8 mouse cellular contexts compared by ENCODE assay signal in genomic region chr17:34123518-34123917, GRCm38 (mm10). TPM values are rescaled to one million over a fixed set of nuclear protein-coding genes. Genes with fewer than 3 reads are reported as not detected.
DNase-seq lines count a peak whose midpoint lies in the region; ATAC-seq and TF ChIP-seq lines count a peak whose summit lies in the region.

No protein-coding gene starts in this region.

- WGBS in heart, embryonic 10.5 days, result 4% methylated on average over 2 of the region's 2 CpGs
- WGBS in liver, adult 2 months, result 6% methylated on average over 2 of the region's 2 CpGs
- WGBS in neural tube, embryonic 15.5 days, result 5% methylated on average over 2 of the region's 2 CpGs

- ATAC-seq in neural tube, embryonic 15.5 days (ENCODE audit: low FRiP score), result no peak

- TF ChIP-seq POLR2A in liver, adult 2 months (IDR thresholded peaks at IDR 0.05; ENCODE audit: extremely low read depth, insufficient read depth, low read length), result no peak

- H3K4me2 ChIP-seq in neural tube, embryonic 15.5 days, result peak overlapping the region; percentile 89

- peak overlapping the region; percentile 83 for H3K4me3 ChIP-seq in heart, embryonic 10.5 days
- no peak overlapping the region for H3K4me3 ChIP-seq in liver, adult 2 months (ENCODE audit: insufficient read depth, low read depth, low read length)
- H3K4me3 ChIP-seq in neural tube, embryonic 15.5 days (replicated peaks), result peak overlapping the region; percentile 82

- peak overlapping the region; percentile 98 for H3K27ac ChIP-seq in heart, embryonic 10.5 days
- H3K27ac ChIP-seq in liver, adult 2 months (replicated peaks; ENCODE audit: insufficient read depth, low read depth, low read length), result 0 out of 2 replicates have a peak overlapping the region, but pooled peaks have one; percentile 14
- H3K27ac ChIP-seq in neural tube, embryonic 15.5 days (replicated peaks), result peak overlapping the region; percentile 100

- H3K27me3 ChIP-seq in heart, embryonic 10.5 days (ENCODE audit: insufficient read depth, poor library complexity, severe bottlenecking), result no peaks in the 10 kb centered on the region
- H3K27me3 ChIP-seq in liver, adult 2 months (ENCODE audit: control insufficient read depth, insufficient read depth, low read length), result no peaks in the 10 kb centered on the region
- H3K27me3 ChIP-seq in neural tube, embryonic 15.5 days (replicated peaks), result no peaks in the 10 kb centered on the region

- peak; percentile 58 to 62 for DNase-seq in heart, adult 18-20 months
- DNase-seq in heart, postnatal 25 days (ENCODE audit: low spot score), result no peak
- DNase-seq in R1 (ENCODE audit: low read depth, low spot score), result peak; percentile 86
- peak; percentile 87 for DNase-seq in heart, embryonic 10.5 days (ENCODE audit: low spot score)
- no peak for DNase-seq in liver, adult 2 months (ENCODE audit: extremely low read depth, low read depth, low spot score)
- DNase-seq in adrenal gland, postnatal 36 days, result no peak
- no peak for DNase-seq in spleen, postnatal 36 days (ENCODE audit: low spot score in 2 of 2)

- no peaks in the 10 kb centered on the region for H3K9me3 ChIP-seq in heart, embryonic 10.5 days
- H3K9me3 ChIP-seq in neural tube, embryonic 15.5 days (replicated peaks), result no peaks in the 10 kb centered on the region

- H3K79me2 ChIP-seq in liver, adult 2 months (ENCODE audit: control insufficient read depth, insufficient read depth, low read length), result peaks cover 11% of the 10 kb centered on the region

- peaks cover 32% of the 10 kb centered on the region for H3K4me1 ChIP-seq in heart, embryonic 10.5 days
- peaks cover 13% of the 10 kb centered on the region for H3K4me1 ChIP-seq in liver, adult 2 months (ENCODE audit: control insufficient read depth, insufficient read depth, low read length)
- H3K4me1 ChIP-seq in neural tube, embryonic 15.5 days, result peaks cover 37% of the 10 kb centered on the region

- H3K36me3 ChIP-seq in heart, embryonic 10.5 days, result peaks cover 18% of the 10 kb centered on the region
- H3K36me3 ChIP-seq in liver, adult 2 months (ENCODE audit: control insufficient read depth, insufficient read depth, low read length), result peaks cover 5% of the 10 kb centered on the region
- H3K36me3 ChIP-seq in neural tube, embryonic 15.5 days, result no peaks in the 10 kb centered on the region

- intact Hi-C loops in heart, postnatal 25 days (cut with DNase I), result loop anchor here (10.0 kb wide), 1 partner anchor 461 kb away; the partner anchor contains the start of gene Gpsm3

- H3K9ac ChIP-seq in liver, adult 2 months (ENCODE audit: low read depth, low read length), result peak overlapping the region; percentile 31; the same call in 1 of the 2 replicates
- peak overlapping the region; percentile 82 for H3K9ac ChIP-seq in neural tube, embryonic 15.5 days (replicated peaks)

- no peak for TF ChIP-seq CTCF in liver, adult 2 months (IDR thresholded peaks at IDR 0.05; ENCODE audit: low read depth, low read length)

RNA-seq across cellular contexts. Expression of gene Brd2, which starts 1.1 kb away (rescaled TPM):
- total RNA-seq in heart, adult 18-20 months (2021), result 10 to 100 TPM; 64.5 to 79.0 TPM
- 10 to 100 TPM; 72.9 to 75.8 TPM for total RNA-seq in heart, postnatal 25 days (2021)
- 77.6 and 101 TPM in 2 replicates for polyA plus RNA-seq in heart, embryonic 10.5 days (2016; fragmentation: Nextera tagmentation; extraction: Ambion mirVana)
- 39.0 and 53.2 TPM in 2 replicates for total RNA-seq in liver, adult 2 months (2014; rRNA removed)
- 55.8 and 76.9 TPM in 2 replicates for polyA plus RNA-seq in liver, adult 2 months (2012; rRNA removed)
- polyA plus RNA-seq in neural tube, embryonic 15.5 days (2015; fragmentation: Nextera tagmentation; extraction: Ambion mirVana), result 115 and 122 TPM in 2 replicates
- total RNA-seq in adrenal gland, postnatal 36 days (2021), result 100 to 1,000 TPM; 213 to 224 TPM

RNA-seq across cellular contexts. Expression of gene H2-DMa, which starts 4.2 kb away (rescaled TPM):
- total RNA-seq in heart, adult 18-20 months (2021), result 1 to 10 TPM; 5.9 to 7.2 TPM
- total RNA-seq in heart, postnatal 25 days (2021), result 1 to 10 TPM; 3.7 to 4.5 TPM
- 4.2 and 7.1 TPM in 2 replicates for polyA plus RNA-seq in heart, embryonic 10.5 days (2016; fragmentation: Nextera tagmentation; extraction: Ambion mirVana)
- total RNA-seq in liver, adult 2 months (2014; rRNA removed), result 7.1 and 8.5 TPM in 2 replicates
- polyA plus RNA-seq in liver, adult 2 months (2012; rRNA removed), result 8.3 and 13.1 TPM in 2 replicates
- polyA plus RNA-seq in neural tube, embryonic 15.5 days (2015; fragmentation: Nextera tagmentation; extraction: Ambion mirVana), result 19.8 and 31.3 TPM in 2 replicates
- 10 to 100 TPM; 11.4 to 12.7 TPM for total RNA-seq in adrenal gland, postnatal 36 days (2021)

RNA-seq across cellular contexts. Expression of gene H2-DMb2, which starts 19.6 kb away (rescaled TPM):
- total RNA-seq in heart, adult 18-20 months (2021), result 1 to 10 TPM; 2.0 to 7.5 TPM
- total RNA-seq in heart, postnatal 25 days (2021), result 1 to 10 TPM in 1 of 2 experiments, under 1 TPM in 1; 0.91 to 1.6 TPM
- polyA plus RNA-seq in heart, embryonic 10.5 days (2016; fragmentation: Nextera tagmentation; extraction: Ambion mirVana), result 0.18 TPM in 1 of 2 replicates, not detected in the other
- 0.74 and 1.7 TPM in 2 replicates for total RNA-seq in liver, adult 2 months (2014; rRNA removed)
- 1.1 and 3.1 TPM in 2 replicates for polyA plus RNA-seq in liver, adult 2 months (2012; rRNA removed)
- 0.17 and 5.5 TPM in 2 replicates for polyA plus RNA-seq in neural tube, embryonic 15.5 days (2015; fragmentation: Nextera tagmentation; extraction: Ambion mirVana)
- total RNA-seq in adrenal gland, postnatal 36 days (2021), result 1 to 10 TPM in 1 of 2 experiments, under 1 TPM in 1; 0.72 to 2.2 TPM

RNA-seq across cellular contexts. Expression of gene H2-DMb1, which starts 29.4 kb away (rescaled TPM):
- total RNA-seq in heart, adult 18-20 months (2021), result 1 to 10 TPM; 3.0 to 3.9 TPM
- total RNA-seq in heart, postnatal 25 days (2021), result 1 to 10 TPM; 1.1 to 1.3 TPM
- 0.23 and 0.29 TPM in 2 replicates for polyA plus RNA-seq in heart, embryonic 10.5 days (2016; fragmentation: Nextera tagmentation; extraction: Ambion mirVana)
- 4.2 and 6.6 TPM in 2 replicates for total RNA-seq in liver, adult 2 months (2014; rRNA removed)
- polyA plus RNA-seq in liver, adult 2 months (2012; rRNA removed), result 8.3 and 14.5 TPM in 2 replicates
- 0.29 and 4.2 TPM in 2 replicates for polyA plus RNA-seq in neural tube, embryonic 15.5 days (2015; fragmentation: Nextera tagmentation; extraction: Ambion mirVana)
- 1 to 10 TPM; 3.5 to 6.0 TPM for total RNA-seq in adrenal gland, postnatal 36 days (2021)

RNA-seq across cellular contexts. Expression of gene H2-Oa, which starts 31.4 kb away (rescaled TPM):
- 1 to 10 TPM in 1 of 2 experiments, not detected in 1; 1.6 TPM for total RNA-seq in heart, adult 18-20 months (2021)
- not detected for total RNA-seq in heart, postnatal 25 days (2021)
- 0.62 and 0.84 TPM in 2 replicates for polyA plus RNA-seq in heart, embryonic 10.5 days (2016; fragmentation: Nextera tagmentation; extraction: Ambion mirVana)
- total RNA-seq in liver, adult 2 months (2014; rRNA removed), result 0.28 and 0.47 TPM in 2 replicates
- polyA plus RNA-seq in liver, adult 2 months (2012; rRNA removed), result 0.76 and 1.4 TPM in 2 replicates
- polyA plus RNA-seq in neural tube, embryonic 15.5 days (2015; fragmentation: Nextera tagmentation; extraction: Ambion mirVana), result 0.19 and 2.5 TPM in 2 replicates
- not detected for total RNA-seq in adrenal gland, postnatal 36 days (2021)

Comparison
In these comparisons a context has a peak if more than half of its experiments do, and no peak if none do; other contexts are left out.
1. DNase-seq: peak in heart, adult 18-20 months (2 of 2), R1 (single experiment) and heart, embryonic 10.5 days (single experiment); none in heart, postnatal 25 days (single experiment), liver, adult 2 months (single experiment), adrenal gland, postnatal 36 days (0 of 2) and spleen, postnatal 36 days (0 of 2).
2. H3K27ac ChIP-seq: peak in every context shown above with its lines; median percentile 100 in neural tube, embryonic 15.5 days; 98 in heart, embryonic 10.5 days; 14 in liver, adult 2 months.